Mouse (Mus musculus): ENCODE data around the gene Sgtb. TPM values are rescaled to one million over a fixed set of nuclear protein-coding genes. Genes with fewer than 3 reads are reported as not detected.

Sgtb gene
- polyA plus RNA-seq (2012; rRNA removed) = 0.30 and 0.37 TPM in 2 replicates

GRCm38 (mm10) chr13:104109288-104109815 is at the start of gene Sgtb, which contains the start of gene Nln:
Gene Sgtb (plus strand): TSS chr13:104109741.
Gene Nln (minus strand): TSS chr13:104109614.

GRCm38 (mm10) chr13:104177796-104178649 is 68.5 kb downstream of the Sgtb start, which contains the start of gene Trappc13:
Gene Trappc13 (minus strand): TSS chr13:104178469.

GRCm38 (mm10) chr13:104178650-104179121 is 69.1 kb downstream of the Sgtb start, which contains the start of gene Trim23:
Gene Trim23 (plus strand): TSS chr13:104178797.

Other genes starting within 250 kb of the Sgtb start
- gene Erbin, start 189.2 kb upstream of the Sgtb start, polyA plus RNA-seq (2012; rRNA removed) = 5.9 and 7.1 TPM in 2 replicates
- gene Nln, start 127 bp upstream of the Sgtb start, polyA plus RNA-seq (2012; rRNA removed) = 5.5 and 7.2 TPM in 2 replicates
- 8.6 and 10.6 TPM in 2 replicates for gene Trappc13, start 68.7 kb downstream of the Sgtb start, polyA plus RNA-seq (2012; rRNA removed)
- gene Trim23, start 69.1 kb downstream of the Sgtb start, polyA plus RNA-seq (2012; rRNA removed) = 5.7 and 6.5 TPM in 2 replicates
- gene Cenpk, start 118.9 kb downstream of the Sgtb start, polyA plus RNA-seq (2012; rRNA removed) = 47.8 and 53.5 TPM in 2 replicates
- gene Ppwd1, start 119.1 kb downstream of the Sgtb start, polyA plus RNA-seq (2012; rRNA removed) = 8.0 and 9.3 TPM in 2 replicates
- 0.44 and 0.49 TPM in 2 replicates for gene Adamts6, start 178.1 kb downstream of the Sgtb start, polyA plus RNA-seq (2012; rRNA removed)

Measured in liver, embryonic 14 days (tissue).